Mouse (Mus musculus): Measurements from ENCODE around the gene Stxbp3.

- TF ChIP-seq CTCF (IDR thresholded peaks at IDR 0.05; ENCODE audit: control insufficient read depth, insufficient read depth, insufficient replicate concordance, low read depth, low read length) (no peak), POLR2A (IDR thresholded peaks at IDR 0.05; ENCODE audit: control insufficient read depth, low read depth, low read length) (no peak)
These were observed 38.8 kb upstream of the Stxbp3 start for GRCm38 (mm10) chr3:108879129-108879528.

All from testis, adult 2 months (tissue).